Mouse (Mus musculus) thymus, adult 18-20 months (tissue): ENCODE data around the gene Vmn2r111.
"Not testable (repeated sequence)": the region's sequence is repeated elsewhere in the genome, so short reads cannot be mapped to it uniquely, and the experiment has no call there.

ENCODE experiments used
- DNase-seq, 2 experiments: peaks; one replicate each; pipeline ENCODE4 v3.0.0; 2022; ENCODE audit warnings: mixed read lengths in 2 of 2

The Vmn2r111 gene

DNA sequence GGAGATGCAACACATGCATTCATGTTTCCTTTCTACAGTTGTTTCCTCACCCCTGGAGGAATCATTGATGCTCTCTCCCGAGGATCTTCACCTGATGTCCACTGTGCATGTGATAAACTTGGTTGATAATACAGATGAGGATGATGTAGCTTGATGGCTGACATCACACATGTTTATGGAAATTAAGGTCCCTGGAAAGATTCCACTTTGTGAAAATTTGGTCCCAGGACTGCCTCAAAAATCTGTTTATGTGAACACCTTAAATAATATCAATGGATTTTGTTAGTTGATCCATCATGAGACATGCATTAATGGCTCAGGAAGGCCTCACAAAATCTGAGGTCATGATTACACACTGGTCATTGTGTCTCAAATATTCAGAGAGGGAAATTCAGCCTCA, at the start of gene Vmn2r111:
Vmn2r111 (minus strand) TSS at position 101 of the 400 bp plus-strand sequence.
- not testable (repeated sequence) for DNase-seq

DNA sequence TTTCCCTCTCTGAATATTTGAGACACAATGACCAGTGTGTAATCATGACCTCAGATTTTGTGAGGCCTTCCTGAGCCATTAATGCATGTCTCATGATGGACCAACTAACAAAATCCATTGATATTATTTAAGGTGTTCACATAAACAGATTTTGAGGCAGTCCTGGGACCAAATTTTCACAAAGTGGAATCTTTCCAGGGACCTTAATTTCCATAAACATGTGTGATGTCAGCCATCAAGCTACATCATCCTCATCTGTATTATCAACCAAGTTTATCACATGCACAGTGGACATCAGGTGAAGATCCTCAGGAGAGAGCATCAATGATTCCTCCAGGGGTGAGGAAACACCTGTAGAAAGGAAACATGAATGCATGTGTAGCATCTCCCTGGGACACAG, 27.4 kb upstream of the Vmn2r111 start, which contains the start of gene Vmn2r112:
Vmn2r112 (plus strand) TSS at position 301 of the 400 bp plus-strand sequence.
- not testable (repeated sequence) for DNase-seq

GRCm38 (mm10) chr17:22520467-22520866, 52.8 kb downstream of the Vmn2r111 start:
- not testable (repeated sequence) for DNase-seq

GRCm38 (mm10) chr17:22520037-22520436, 53.2 kb downstream of the Vmn2r111 start:
- DNase-seq, result not testable (repeated sequence)

GRCm38 (mm10) chr17:22497120-22497519, 76.2 kb downstream of the Vmn2r111 start:
- DNase-seq, result no peak
